Mouse (Mus musculus) c-Kit-positive CD71-negative TER-119-negative erythroid progenitor cells, embryonic 14.5 days (primary cell): Measurements from ENCODE around the gene Epha10.
"Not testable (repeated sequence)": the region's sequence is repeated elsewhere in the genome, so short reads cannot be mapped to it uniquely, and the experiment has no call there.

Experiments
- DNase-seq: peaks from one replicate; pipeline ENCODE4 v3.0.0-alpha.2; 2013; ENCODE audit warnings: low read depth

Epha10 gene

DNA sequence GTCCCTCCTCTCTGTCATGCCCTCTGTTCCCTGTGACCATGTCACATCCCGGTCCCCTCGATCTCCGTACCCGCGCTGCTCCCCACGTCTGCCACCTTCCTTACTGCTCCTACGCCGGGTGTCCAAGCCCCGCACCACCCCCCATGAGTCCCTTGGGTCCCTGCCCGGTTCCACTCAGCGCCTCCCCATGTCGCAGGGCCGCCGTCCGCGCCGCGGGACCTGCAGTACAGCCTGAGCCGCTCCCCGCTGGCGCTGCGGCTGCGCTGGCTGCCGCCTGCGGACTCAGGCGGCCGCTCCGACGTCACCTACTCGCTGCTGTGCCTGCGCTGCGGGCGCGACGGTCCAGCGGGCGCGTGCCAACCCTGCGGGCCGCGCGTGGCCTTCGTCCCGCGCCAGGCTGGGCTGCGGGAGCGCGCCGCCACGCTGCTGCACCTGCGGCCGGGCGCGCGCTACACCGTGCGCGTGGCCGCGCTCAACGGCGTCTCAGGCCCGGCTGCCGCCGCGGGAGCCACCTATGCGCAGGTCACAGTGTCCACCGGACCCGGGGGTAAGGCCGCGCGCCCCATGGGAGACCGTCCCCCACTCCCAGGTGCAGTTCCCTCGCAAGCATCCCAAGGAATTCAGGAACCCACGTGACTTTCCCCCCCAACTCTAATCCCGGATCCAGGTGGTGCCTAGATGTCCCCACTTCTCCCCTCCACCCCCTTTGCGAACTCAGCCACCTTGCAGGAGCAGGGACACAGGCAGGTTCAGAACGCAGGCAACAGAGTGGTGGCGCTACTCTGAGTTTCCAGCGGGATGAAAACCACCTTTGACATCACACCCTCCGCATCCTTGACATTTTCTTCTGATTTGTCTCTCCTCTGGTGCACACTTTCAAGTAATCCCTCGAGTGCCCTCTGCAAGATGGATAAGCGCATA is 14.1 kb downstream of the Epha10 start:
- no peak for DNase-seq

DNA sequence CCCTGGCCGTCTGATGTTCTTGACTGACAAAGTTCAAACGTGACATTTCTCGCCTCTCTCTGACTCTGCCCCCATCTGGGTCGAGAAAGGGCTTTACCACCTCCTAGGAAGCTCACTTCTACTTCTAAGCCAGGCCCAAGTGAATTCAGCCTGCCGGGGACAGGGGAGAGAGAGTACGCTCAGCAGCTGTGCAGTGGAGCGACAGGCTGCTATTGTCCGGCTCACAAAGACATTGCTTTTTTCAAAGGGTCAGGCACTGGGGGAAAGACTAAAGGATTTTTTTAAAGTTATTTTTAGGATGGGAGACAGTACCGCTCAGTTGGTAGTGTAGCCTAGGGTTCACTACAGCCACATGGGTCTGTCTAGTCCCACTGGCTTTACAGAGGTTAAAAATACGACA is 17.7 kb downstream of the Epha10 start:
- DNase-seq = no peak

DNA sequence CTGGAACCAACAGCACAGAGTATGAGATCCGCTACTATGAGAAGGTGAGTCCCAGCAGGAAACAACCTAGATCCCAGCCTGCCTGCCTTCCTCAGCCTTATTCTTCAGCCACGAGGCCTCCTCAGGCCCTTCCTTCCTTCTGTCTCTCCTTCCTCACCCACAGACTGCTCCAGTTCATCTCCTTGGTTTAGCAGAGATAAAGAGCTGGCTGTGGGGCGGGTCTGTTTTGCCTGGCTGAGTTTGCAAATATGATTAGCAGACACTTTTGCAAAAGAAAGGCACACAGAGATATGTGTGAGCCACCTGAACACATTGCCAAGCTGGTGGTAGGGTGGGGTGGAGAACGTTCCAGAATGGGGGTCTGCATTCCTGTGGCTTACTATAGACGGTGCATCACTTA is 19.2 kb downstream of the Epha10 start:
- DNase-seq = no peak

DNA sequence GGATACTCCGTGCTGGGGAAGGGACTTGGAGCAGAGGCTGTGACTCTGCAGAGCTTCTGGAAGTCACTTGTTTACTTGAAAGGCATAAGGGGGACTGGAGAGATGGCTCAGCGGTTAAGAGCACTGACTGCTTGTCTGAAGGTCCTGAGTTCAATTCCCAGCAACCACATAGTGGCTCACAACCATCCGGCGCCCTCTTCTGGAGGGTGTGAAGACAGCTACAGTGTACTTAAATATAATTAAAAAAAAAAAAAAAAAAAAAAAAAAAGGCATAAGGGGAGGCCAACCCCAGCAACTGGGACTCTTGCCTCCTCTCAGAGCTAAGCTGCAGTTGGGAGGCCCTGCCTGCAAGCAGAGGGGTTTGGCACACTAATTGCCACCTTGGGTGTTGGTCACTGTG is 24.7 kb downstream of the Epha10 start:
- DNase-seq = no peak

DNA sequence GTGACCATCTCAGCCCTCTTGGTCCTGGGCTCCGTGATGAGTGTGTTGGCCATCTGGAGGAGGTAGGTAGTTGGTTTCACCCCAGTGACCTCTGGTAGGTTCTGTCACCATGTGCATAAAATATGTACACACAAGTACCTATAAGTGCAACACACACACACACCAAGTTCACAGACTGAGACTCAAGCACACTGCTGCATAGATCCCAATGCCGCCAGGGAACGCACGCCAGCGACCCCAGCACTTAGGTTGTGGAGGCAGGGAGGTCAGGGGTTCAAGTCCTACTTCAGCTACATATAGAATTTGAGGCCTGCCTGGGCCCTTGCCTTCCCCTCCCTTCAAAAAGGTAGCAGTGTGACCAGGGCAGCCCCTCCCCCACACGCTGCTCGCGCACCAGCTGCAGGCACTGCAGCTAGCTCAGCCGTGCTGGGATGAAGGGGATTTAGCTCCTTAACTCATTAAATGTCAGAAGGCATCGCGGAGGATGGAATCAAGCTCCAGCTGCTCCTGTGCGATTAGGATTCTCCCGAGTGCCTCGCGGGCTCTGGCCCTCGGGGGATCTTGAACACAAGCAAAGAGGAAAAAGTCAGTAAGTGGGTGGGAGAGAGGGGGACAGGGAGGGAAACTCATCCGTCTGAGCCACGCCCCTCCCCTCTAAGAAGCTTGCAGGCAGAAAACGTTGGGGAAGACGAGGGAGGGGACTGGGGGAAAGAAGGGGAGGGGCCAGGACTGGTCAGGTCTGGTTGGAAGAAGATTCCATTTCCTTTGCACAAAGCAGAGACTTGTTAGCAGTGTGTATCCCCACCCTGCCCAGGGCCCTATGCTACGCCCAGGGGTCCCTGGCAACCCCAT is 25.5 kb downstream of the Epha10 start:
- no peak for DNase-seq

DNA sequence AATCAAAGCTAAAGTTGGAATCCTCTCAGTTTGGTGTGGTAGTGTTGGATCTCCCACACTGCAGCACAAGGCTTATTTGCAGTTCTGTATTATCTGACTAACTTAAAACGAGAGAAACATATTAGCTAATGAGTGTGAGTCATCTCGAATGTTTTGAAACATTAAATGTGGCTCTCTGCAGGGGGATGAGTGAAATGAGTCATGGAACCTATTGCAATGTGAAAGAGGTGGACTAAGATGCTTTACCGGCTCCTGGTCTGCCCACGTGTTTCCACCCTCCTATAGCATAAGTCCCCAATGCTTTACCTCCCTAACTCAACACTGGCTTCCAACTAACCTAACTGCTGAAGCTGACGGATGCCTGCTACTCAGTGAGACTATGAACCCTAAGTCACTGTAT is 47.4 kb downstream of the Epha10 start:
- DNase-seq = no peak

DNA sequence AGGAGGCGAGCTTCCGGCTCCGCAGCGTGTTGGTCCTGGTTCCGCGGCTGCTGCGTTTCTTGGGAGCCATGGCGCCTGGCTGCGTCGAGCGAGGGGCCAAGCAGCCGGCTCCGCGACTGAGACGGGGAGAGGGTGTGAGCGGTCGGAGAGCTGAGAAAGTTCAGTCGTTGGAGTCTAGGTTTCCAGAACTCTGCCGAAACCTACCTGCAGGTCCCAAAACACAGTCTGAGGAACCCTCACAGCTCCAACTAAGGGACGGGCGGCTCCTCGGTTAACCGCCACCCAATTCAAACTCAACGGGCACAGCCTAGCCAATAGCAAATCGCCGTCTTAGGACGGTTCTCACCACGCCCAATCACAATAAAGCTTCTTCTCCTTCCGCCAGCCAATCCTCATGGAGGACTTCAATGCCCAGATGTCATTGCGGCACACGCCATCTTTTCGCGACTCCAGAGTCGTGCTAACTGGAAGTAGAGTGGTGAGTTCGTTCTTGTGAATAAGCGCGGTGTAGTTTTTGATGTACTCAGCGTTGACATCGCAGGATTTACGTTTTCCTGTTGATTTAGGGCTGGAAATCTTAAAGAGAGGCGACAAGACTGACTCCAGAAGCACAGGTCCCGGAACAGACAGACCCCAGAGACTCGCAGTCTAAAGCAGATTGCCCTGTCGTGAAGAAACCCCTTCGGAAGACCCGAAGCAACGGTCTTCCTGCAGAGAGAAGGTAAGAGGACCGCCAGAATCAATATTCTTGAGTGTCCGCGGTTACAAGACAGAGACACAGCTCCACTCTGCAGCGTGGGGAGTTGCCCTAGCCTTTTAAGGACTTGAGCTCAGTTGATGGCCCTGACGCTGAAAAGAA is 56.1 kb downstream of the Epha10 start, which contains the start of gene 9930104L06Rik:
9930104L06Rik (plus strand) TSS at position 436 of the 859 bp plus-strand sequence.
- peak; percentile 96 for DNase-seq

DNA sequence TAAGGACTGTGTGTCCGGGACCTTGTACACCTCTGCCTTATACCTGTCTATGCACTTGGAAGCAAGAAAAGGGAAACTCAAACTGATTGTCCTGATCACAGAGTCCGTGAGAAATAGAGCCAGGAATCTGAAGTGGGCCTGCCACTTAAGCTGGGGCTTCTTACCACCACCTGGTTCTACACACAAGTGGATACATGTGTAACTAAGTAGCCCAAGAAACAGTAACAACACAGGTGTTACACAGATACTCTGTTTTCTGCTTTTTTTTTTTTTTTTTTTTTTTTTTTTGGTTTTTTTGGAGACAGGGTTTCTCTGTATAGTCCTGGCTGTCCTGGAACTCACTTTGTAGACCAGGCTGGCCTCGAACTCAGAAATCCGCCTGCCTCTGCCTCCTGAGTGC is 58.5 kb downstream of the Epha10 start, which contains the start of gene Cdca8:
Cdca8 (minus strand) TSS at position 101 of the 400 bp plus-strand sequence.
- not testable (repeated sequence) for DNase-seq

DNA sequence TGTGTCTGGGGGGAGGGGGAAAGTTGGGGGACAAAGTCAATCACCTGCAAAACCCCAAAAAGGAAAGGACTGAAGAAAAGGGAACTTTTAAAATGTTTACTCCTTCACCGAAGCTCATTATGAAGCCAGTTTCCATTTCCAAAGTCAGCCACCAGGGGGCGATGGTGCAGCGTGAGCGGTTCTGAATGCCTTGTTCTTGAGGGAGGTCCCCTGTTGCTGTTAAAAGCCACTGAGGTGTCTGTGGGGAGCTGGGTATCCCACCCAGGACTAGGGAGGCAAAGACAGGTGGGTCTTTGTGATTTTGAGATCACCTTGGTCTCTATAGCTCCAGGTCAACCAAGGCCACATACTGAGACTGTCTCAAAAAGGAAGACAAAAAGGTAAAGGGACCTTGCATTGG is 62.3 kb downstream of the Epha10 start:
- DNase-seq = peak; percentile 81

DNA sequence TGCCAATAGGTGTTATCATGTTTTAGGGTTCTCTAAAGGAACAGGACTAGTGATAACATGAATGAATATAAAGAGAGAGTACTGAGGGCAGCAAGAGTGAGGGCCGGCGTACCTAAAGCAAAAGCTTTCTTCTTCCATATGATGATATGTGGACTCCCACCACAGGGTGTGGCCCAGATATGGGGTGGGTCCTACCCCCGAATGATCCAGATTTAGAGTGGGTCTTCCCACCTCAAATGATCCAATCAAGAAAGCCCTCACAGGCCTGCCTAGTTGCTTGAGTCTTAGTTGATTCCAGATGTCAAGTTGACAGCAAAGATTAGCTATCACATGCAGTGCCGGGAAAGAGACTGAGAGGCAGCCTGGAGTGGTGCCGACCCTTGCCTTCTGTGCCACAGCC is 63.1 kb downstream of the Epha10 start:
- DNase-seq = no peak

DNA sequence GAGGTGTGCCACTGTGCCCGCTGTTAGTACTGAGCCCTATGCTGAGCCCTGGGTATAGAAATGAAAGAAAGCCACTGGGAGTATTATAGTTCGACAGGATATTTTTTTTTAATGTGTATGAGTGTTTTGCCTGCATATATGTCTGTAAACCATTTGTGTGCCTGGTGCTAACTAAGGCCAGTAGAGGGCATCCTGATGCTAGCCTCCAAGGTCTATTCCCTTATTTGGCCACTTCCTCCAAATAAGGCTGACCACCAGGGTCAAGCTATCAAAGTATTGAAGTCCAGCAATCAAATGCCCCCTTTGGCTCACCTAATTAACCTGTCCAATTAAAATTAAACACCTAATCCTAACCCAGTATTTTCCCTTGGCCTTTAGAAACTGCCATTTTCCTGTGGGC is 64.3 kb downstream of the Epha10 start:
- no peak for DNase-seq

DNA sequence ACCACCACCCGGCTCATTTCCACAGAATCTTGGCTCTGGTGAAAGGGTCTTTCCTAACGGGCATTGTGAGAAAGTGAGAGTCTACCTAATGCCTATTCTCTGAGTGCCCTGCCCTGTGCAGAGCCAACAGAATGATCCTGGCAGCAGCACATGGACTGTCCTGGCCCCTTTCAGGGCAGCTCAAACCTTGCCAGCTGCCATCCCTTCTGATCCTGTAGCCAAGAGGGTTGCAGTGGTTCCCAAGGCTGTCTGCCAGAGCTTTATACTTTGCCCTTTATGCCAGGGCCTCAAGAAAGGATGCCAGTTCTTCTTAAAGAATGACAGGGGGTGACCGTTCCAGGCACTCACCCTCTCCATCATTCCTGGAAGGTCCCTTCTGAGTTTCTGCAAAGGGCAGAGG is 68.8 kb downstream of the Epha10 start:
- DNase-seq = no peak

DNA sequence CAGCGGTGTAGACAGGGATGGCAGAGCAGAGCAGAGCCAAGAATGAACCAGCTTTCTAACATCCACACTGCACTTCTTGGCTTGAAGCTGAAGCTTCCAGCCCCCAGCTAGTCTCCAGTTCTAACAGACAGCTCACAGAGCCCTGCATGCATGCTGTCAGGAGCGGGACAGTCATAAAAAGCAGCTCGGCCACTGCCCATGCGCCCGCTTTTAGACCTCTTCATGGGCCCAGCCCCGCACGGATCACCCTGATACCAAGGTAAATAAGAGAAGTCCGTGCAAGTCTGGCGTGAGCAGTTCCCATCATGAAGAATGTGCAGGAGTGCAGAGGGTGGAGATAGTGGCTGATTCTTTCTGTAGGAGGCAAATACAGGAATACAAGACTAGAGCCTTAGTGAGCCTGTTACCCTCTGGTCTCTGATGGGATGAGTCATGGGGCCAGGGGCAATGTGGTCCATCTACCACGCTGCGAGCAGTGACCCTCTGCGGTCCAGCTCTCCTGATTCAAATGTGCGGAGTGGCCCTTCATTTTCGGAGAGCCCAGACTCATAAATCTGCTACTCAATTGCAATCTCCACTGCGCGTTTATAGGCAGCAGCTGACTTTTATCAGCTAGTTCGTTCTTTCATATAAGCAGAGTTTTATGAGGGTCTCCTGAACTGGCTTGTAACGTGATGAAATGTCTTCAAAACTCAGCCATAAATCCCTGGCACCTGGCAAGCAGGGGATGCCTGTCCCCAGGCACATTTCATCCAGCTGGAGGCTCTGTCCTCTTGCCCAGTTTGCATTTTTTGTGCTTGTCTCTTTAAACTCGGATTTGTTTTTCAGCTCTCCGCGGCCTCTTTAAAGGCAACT is 69.7 kb downstream of the Epha10 start:
- no peak for DNase-seq

DNA sequence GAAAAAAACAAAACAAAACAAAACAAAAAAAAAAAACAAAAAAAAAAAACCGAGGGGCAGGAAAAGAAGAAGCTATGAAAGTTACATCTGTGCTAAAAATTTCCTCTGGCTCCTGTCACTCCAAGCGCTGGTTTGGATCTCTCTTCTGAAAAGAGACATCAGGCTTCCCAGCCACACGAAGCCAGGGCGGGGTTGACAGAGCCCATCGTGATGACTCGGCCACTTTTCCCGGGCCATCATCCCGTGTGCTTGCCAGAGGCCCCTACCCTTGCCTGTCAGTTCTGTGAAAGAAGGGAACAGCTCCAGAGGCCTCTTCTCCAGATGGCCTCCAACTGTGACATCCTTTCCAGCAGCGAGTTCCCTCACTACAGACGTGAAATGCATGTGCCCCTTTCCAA is 70.3 kb downstream of the Epha10 start:
- no peak for DNase-seq

DNA sequence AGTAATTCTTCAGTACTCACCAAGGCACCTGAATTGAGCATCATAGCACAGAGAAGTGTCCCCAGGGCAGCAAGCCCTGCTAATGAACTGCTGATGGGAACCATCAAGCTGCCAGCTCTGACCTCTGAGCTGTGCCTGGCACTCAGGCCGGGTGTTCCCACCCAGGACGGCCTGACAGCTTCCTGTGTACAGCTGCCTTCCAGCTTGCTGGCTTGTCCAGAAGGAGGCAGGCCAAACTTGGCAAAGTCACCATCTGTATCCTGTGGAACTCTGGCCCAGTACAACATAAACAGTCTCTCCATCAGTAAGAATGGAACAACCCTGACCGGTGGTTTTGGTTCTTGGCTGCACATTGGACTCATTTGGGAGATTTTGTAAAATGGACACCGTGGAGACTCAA is 72.8 kb downstream of the Epha10 start:
- no peak for DNase-seq

DNA sequence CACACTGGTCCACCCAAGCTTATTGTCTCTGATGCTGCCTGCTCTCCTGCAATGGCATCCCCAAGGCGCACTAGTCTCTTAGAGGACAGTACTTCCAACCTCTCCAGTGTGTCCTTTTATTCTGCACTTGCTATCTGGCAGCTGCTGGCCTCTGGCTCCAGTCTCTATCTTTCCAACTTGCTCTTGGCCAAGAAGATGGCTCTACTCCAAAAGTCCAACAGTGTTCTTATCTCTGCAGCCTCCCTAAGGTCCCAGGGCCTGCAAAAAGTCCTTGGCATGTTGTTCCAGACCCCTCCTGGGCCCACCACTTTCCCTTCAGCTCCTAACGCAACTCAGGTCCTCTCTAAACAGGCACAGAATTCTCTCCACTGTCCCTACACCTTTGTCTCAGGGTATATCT is 76.6 kb downstream of the Epha10 start:
- no peak for DNase-seq

DNA sequence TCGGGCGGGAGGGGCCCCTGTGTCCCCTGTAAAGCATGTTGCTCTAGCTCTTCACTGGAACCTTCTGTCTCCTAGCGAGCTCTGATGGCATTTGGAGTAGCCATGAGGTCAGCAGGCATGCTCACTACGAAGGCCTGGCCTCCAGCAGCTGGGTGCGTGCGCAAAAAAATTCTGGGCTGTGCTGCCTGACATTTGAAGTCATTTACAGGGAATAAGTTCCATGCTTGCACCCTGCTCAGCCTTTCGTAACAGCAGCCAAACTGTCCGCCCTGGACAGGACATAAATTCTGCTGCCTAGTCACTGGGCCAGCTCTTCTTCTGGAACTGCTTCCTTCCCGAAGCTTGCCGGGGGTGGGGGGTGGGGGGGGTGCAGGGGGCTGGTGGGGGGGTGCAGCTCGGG is 78.4 kb downstream of the Epha10 start:
- no peak for DNase-seq

DNA sequence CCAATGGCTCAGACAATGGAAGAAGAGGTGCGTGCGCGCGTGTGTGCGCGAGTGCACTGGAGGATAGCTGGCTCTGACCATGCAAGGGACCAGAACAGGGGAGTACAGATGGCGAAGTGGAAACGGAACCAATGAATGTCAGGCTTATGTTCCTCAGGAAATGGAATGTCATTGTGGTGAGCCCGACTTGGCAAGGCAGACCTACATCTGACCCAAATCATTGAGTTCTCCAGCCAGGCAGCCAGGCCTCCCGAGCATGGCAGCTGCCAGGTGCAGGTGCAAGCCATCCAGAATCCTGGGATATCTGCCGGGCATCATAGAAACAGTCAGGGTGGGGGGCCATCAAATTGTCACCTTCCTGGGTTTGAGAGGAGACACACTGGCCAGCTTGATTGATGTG is 80.2 kb downstream of the Epha10 start:
- DNase-seq = no peak

DNA sequence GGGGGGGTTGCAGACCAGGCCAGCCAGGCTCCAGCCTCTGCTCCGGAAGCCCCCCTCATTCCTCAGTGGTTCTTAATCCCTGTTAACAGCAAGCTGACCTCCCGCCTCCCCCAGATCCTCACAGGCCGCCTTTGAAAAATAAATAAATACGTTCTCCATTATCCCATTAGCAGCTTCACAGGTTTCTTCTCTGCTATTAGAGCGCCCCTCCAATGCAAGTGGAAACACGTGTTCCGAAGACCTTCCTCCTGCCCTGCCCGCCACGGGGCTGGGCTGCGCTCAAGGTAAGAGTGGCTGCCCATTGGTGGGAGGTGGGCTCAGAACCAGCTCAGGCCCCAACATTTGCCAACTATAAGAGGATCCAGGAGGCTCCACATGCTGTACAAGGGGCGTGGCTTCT is 81.9 kb downstream of the Epha10 start:
- no peak for DNase-seq

DNA sequence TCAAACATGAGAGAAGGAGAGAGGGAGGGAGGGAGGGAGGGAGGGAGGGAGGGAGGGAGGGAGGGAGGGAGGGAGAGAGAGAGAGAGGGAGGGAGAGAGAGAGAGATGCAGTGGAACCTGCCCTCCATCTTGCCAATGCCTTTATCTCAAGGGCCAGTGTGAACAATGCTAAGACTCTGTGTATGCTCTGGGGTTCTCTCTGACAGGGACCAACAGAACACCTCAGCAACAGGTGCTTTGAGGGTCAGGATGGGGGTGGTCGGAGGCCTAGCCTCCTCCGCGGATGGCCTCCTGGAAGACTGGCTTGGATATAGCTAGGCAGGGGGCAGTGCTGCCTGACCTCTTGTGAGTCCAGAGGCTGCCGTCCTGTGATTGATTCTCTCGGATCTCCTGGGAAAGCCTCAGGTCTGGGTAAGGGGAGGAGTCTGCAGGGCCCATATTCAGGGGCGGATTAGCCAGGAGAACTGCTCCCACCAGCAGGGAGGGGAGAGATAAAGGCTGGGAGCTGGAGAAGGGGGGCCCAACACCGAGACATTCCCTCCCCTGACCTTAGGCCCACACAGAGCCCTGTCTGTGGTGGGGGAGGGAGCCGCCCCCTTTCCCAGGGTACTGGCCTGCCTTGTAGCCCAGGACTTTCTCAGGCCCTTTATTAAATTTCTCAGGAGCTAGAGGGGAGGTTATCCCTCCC is 84.4 kb downstream of the Epha10 start:
- no peak for DNase-seq
